Mouse (Mus musculus) megakaryocyte-erythroid progenitor cell, adult 5-6 weeks (primary cell): ENCODE results near the gene Pappa. TPM values are rescaled to one million over a fixed set of nuclear protein-coding genes. Genes with fewer than 3 reads are reported as not detected.

Source experiments
- ATAC-seq: replicated peaks from 2 replicates; pipeline ENCODE4 v1.8.0; 2016; ENCODE audit warnings: mild to moderate bottlenecking, inconsistent platforms; ENCODE audit not compliant: severe bottlenecking, poor library complexity, low FRiP score, low TSS enrichment
- total RNA-seq, 2 experiments: library from RNA; stranded (forward) in 1 of 2; stranded (reverse) in 1 of 2; fragments of 200-1000, 215-1000 nt in 1 of 2; fragments of >200 nt in 1 of 2; fragmentation: Nextera tagmentation in 1 of 2; gene quantifications; 2 replicates each; pipeline ENCODE4 v1.2.3; 2014 to 2017

Pappa gene
- total RNA-seq, 2 experiments from 2014 or later, result not detected

- no peak for ATAC-seq
Observed at GRCm38 (mm10) chr4:65159481-65159880, 35.5 kb downstream of the Pappa start.

- no peak for ATAC-seq
Observed at GRCm38 (mm10) chr4:65163698-65164097, 39.7 kb downstream of the Pappa start.

GRCm38 (mm10) chr4:65166288-65166835 lies 42.4 kb downstream of the Pappa start:
- ATAC-seq, result no peak

- no peak for ATAC-seq
Observed at GRCm38 (mm10) chr4:65174505-65174904, 50.5 kb downstream of the Pappa start.

- no peak for ATAC-seq
Observed at GRCm38 (mm10) chr4:65178146-65178545, 54.2 kb downstream of the Pappa start.

- no peak for ATAC-seq
Observed at GRCm38 (mm10) chr4:65187236-65187635, 63.3 kb downstream of the Pappa start.

- ATAC-seq, result no peak
Observed at GRCm38 (mm10) chr4:65187716-65188115, 63.7 kb downstream of the Pappa start.

- ATAC-seq, result no peak
Observed at GRCm38 (mm10) chr4:65188921-65189485, 65.0 kb downstream of the Pappa start.

- ATAC-seq, result no peak
Observed at GRCm38 (mm10) chr4:65192810-65193209, 68.8 kb downstream of the Pappa start.

- no peak for ATAC-seq
Observed at GRCm38 (mm10) chr4:65195971-65196370, 72.0 kb downstream of the Pappa start.

GRCm38 (mm10) chr4:65203666-65204065 lies 79.7 kb downstream of the Pappa start:
- no peak for ATAC-seq

- no peak for ATAC-seq
Observed at GRCm38 (mm10) chr4:65205446-65205845, 81.5 kb downstream of the Pappa start.

GRCm38 (mm10) chr4:65209369-65210015 lies 85.5 kb downstream of the Pappa start:
- ATAC-seq, result no peak

- ATAC-seq, result no peak
Observed at GRCm38 (mm10) chr4:65216682-65217081, 92.7 kb downstream of the Pappa start.

- no peak for ATAC-seq
Observed at GRCm38 (mm10) chr4:65217651-65218364, 93.8 kb downstream of the Pappa start.

GRCm38 (mm10) chr4:65223901-65224300 lies 99.9 kb downstream of the Pappa start:
- ATAC-seq, result no peak

- no peak for ATAC-seq
Observed at GRCm38 (mm10) chr4:65238540-65238998, 114.6 kb downstream of the Pappa start.

GRCm38 (mm10) chr4:65242434-65242931 lies 118.5 kb downstream of the Pappa start:
- no peak for ATAC-seq

- ATAC-seq, result no peak
Observed at GRCm38 (mm10) chr4:65243245-65243644, 119.3 kb downstream of the Pappa start.

- no peak for ATAC-seq
Observed at GRCm38 (mm10) chr4:65245015-65245414, 121.0 kb downstream of the Pappa start.
